Mouse (Mus musculus): Measurements from ENCODE around the gene Gckr. TPM values are rescaled to one million over a fixed set of nuclear protein-coding genes. Genes with fewer than 3 reads are reported as not detected.

Gckr gene
- under 1 TPM in 1 of 2 experiments, not detected in 1; 0.55 TPM for polyA plus RNA-seq (2017; shearing (Covaris generic))

DNA sequence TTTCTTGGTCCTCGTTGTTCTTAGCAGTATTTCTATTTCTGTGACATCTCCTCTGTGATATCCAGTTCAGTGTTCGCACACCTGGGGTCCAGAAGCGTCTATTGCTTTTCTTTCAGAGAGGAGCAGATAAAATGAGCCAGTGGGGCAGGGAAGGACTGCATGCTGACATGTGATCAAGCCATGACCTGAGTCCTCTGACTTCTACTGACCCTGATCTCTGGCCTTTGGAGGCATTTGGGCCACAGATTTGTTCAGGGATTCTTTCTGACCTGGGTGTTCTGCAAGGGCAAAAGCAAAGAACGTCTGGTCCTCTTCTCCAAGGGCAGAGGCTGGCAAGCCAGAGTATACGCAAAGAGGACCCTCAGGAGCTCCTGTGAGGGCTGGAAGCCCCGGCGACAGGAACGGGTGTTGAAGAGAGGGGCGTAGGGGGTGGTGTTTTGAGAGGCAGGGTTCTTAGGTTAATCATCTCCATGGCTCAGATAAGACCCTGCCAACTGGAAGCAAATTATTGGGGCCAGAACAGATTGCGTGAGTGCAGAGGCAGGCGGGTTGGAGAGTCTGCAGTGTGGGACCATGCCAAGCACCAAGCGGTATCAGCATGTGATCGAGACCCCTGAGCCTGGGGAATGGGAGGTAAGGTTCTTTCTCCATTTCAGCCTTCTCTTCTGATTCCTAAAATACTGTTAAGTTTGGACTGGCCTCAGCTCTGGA lies at the start of gene Gckr:
Gckr (plus strand) TSS at position 397 of the 711 bp plus-strand sequence.

GRCm38 (mm10) chr5:31251541-31252101 lies 45.6 kb upstream of the Gckr start, which contains the start of gene Krtcap3:
Gene Krtcap3 (plus strand): TSS chr5:31251691.

GRCm38 (mm10) chr5:31290521-31291360 lies 6.5 kb upstream of the Gckr start, which contains the start of gene Ift172:
Gene Ift172 (minus strand): TSS chr5:31291116.

DNA sequence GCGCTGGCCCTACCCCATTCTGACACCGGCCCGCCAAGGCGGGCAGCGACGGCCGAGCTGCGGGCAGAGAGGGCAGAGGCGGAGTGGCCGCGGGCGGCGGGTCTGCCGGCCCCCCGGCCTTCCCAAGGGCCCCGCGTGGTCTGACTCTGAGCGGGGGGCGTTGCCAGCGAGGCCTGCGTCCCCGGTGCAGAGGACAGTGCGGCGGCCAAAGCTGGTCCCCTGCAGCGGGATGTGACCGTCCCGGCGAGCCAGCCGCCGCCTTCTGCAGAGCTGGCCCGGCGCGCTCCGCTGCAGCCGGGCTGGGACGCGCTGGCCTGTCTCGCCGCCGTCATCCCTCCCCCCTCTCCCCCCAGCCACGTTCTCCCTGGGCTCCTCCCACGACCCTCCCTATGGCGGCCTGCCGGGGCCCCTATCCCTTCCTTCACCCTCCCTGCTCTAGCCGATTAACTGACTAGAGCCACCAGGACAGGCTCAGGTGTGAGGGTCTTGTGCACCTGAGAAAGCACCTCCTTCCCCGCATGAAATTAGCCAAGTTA lies 1.6 kb upstream of the Gckr start, which contains the start of gene Fndc4:
Fndc4 (minus strand) TSS at position 475 of the 536 bp plus-strand sequence.

Other genes starting within 250 kb of the Gckr start
- 100 to 1,000 TPM in 1 of 2 experiments, 10 to 100 TPM in 1; 84.2 to 138 TPM for gene Atraid, start 249.1 kb upstream of the Gckr start, polyA plus RNA-seq (2017; shearing (Covaris generic))
- gene Slc5a6, start 248.5 kb upstream of the Gckr start, polyA plus RNA-seq (2017; shearing (Covaris generic)) = 1 to 10 TPM; 4.7 to 6.5 TPM
- gene Cad, start 242.7 kb upstream of the Gckr start, polyA plus RNA-seq (2017; shearing (Covaris generic)) = 10 to 100 TPM; 11.3 to 17.1 TPM
- gene Dnajc5g, start 191.2 kb upstream of the Gckr start, polyA plus RNA-seq (2017; shearing (Covaris generic)) = under 1 TPM in 1 of 2 experiments, not detected in 1; 0.15 TPM
- gene Slc30a3, start 189.2 kb upstream of the Gckr start, polyA plus RNA-seq (2017; shearing (Covaris generic)) = not detected
- not detected for gene Trim54, start 180.7 kb upstream of the Gckr start, polyA plus RNA-seq (2017; shearing (Covaris generic))
- gene Ucn, start 158.6 kb upstream of the Gckr start, polyA plus RNA-seq (2017; shearing (Covaris generic)) = not detected
- gene Mpv17, start 143.2 kb upstream of the Gckr start, polyA plus RNA-seq (2017; shearing (Covaris generic)) = 10 to 100 TPM; 27.4 to 29.4 TPM
- gene Gm29609, start 117.5 kb upstream of the Gckr start, polyA plus RNA-seq (2017; shearing (Covaris generic)) = 1 to 10 TPM in 1 of 2 experiments, under 1 TPM in 1; 0.49 to 1.0 TPM
- 10 to 100 TPM; 76.8 to 79.6 TPM for gene Gtf3c2, start 117.3 kb upstream of the Gckr start, polyA plus RNA-seq (2017; shearing (Covaris generic))
- 100 to 1,000 TPM; 114 to 130 TPM for gene Snx17, start 104.2 kb upstream of the Gckr start, polyA plus RNA-seq (2017; shearing (Covaris generic))
- gene Eif2b4, start 104.0 kb upstream of the Gckr start, polyA plus RNA-seq (2017; shearing (Covaris generic)) = 10 to 100 TPM; 64.5 to 68.8 TPM
- 10 to 100 TPM; 20.9 to 23.3 TPM for gene Zfp513, start 95.1 kb upstream of the Gckr start, polyA plus RNA-seq (2017; shearing (Covaris generic))
- gene Ppm1g, start 76.8 kb upstream of the Gckr start, polyA plus RNA-seq (2017; shearing (Covaris generic)) = 100 to 1,000 TPM; 141 to 145 TPM
- 100 to 1,000 TPM; 167 to 175 TPM for gene Nrbp1, start 56.6 kb upstream of the Gckr start, polyA plus RNA-seq (2017; shearing (Covaris generic))
- gene Gm9970, start 56.2 kb upstream of the Gckr start, polyA plus RNA-seq (2017; shearing (Covaris generic)) = under 1 TPM; 0.33 to 0.61 TPM
- gene Krtcap3, start 45.8 kb upstream of the Gckr start, polyA plus RNA-seq (2017; shearing (Covaris generic)) = 10 to 100 TPM; 36.3 to 71.9 TPM
- 1 to 10 TPM; 3.4 to 5.1 TPM for gene Ift172, start 6.3 kb upstream of the Gckr start, polyA plus RNA-seq (2017; shearing (Covaris generic))
- under 1 TPM in 1 of 2 experiments, not detected in 1; 0.41 TPM for gene Fndc4, start 1.4 kb upstream of the Gckr start, polyA plus RNA-seq (2017; shearing (Covaris generic))
- gene Zfp512, start 155.0 kb downstream of the Gckr start, polyA plus RNA-seq (2017; shearing (Covaris generic)) = 10 to 100 TPM; 37.3 to 46.1 TPM
- under 1 TPM in 1 of 2 experiments, not detected in 1; 0.77 TPM for gene 4930548H24Rik, start 188.3 kb downstream of the Gckr start, polyA plus RNA-seq (2017; shearing (Covaris generic))
- 10 to 100 TPM; 27.0 to 27.4 TPM for gene Gpn1, start 197.3 kb downstream of the Gckr start, polyA plus RNA-seq (2017; shearing (Covaris generic))
- gene Slc4a1ap, start 229.6 kb downstream of the Gckr start, polyA plus RNA-seq (2017; shearing (Covaris generic)) = 10 to 100 TPM; 42.9 to 49.5 TPM
- gene Supt7l, start 230.4 kb downstream of the Gckr start, polyA plus RNA-seq (2017; shearing (Covaris generic)) = 10 to 100 TPM; 24.3 to 26.9 TPM